Mouse (Mus musculus): ENCODE measurements at regions not wholly inside any gene's neighbourhood (a gene's known extent, or its start where the extent isn't known, plus 50 kb on each side); places are given as distances from the start of the nearest gene placed in this dataset.
"Not testable (repeated sequence)": the region's sequence is repeated elsewhere in the genome, so short reads cannot be mapped to it uniquely, and the experiment has no call there.

GRCm38 (mm10) chr11:28075560-28075959, 264.1 kb downstream of the Gm6685 start:
- no peak for DNase-seq (ENCODE audit: low spot score in 2 of 2)
- intact Hi-C loops (cut with DNase I), result no loop called here

GRCm38 (mm10) chr11:28036236-28036635, 303.4 kb downstream of the Gm6685 start:
- not testable (repeated sequence) for DNase-seq (ENCODE audit: low spot score in 2 of 2)

GRCm38 (mm10) chr11:28035538-28035937, 304.1 kb downstream of the Gm6685 start:
- DNase-seq (ENCODE audit: low spot score in 2 of 2); intact Hi-C loops (cut with DNase I): not testable (repeated sequence)

More at GRCm38 (mm10) chr11:28036236-28036635, 303.4 kb downstream of the Gm6685 start:
- intact Hi-C loops (cut with DNase I), result not testable (repeated sequence)

- no peak for DNase-seq (ENCODE audit: low spot score in 2 of 2)
- intact Hi-C loops (cut with DNase I), result loop anchor here (10.0 kb wide), 1 partner anchor 562 kb away; the partner anchor contains the start of gene Ccdc85a
Measured at GRCm38 (mm10) chr11:28022876-28023275, 316.8 kb downstream of the Gm6685 start.

GRCm38 (mm10) chr11:28020762-28021161, 318.9 kb downstream of the Gm6685 start:
- no peak for DNase-seq (ENCODE audit: low spot score in 2 of 2)
- intact Hi-C loops (cut with DNase I), result loop anchor here (10.0 kb wide), 1 partner anchor 564 kb away; the partner anchor contains the start of gene Ccdc85a

Measured in left cerebral cortex, postnatal 25 days (tissue).